Mouse (Mus musculus): ENCODE results near the gene Trim44. TPM values are rescaled to one million over a fixed set of nuclear protein-coding genes. Genes with fewer than 3 reads are reported as not detected.

Gene Trim44
- polyA plus RNA-seq, 2 experiments = 4.8 to 11.3 TPM

- DNase-seq (ENCODE audit: low read depth in 3 of 3, low spot score in 3 of 3) = no peak
Observed at GRCm38 (mm10) chr2:102294827-102295270, 112.8 kb downstream of the Trim44 start.

GRCm38 (mm10) chr2:102293181-102293580, 114.4 kb downstream of the Trim44 start:
- Histone ChIP-seq H3K36me3 (replicated peaks; ENCODE audit: control insufficient read depth, insufficient read depth, low read depth) (no peaks in the 10 kb centered on the region), H3K4me1 (replicated peaks; ENCODE audit: control insufficient read depth in 2 of 2, insufficient read depth in 2 of 2, low read length in 1 of 2) (no peaks in the 10 kb centered on the region), H3K27ac (no peak overlapping the region), H3K4me3 (ENCODE audit: insufficient read depth in 1 of 2, low read depth in 2 of 2, low read length in 2 of 2) (no peak overlapping the region), H3K27me3 (ENCODE audit: control insufficient read depth, insufficient read depth, low read length) (no peaks in the 10 kb centered on the region), H3K4me2 (ENCODE audit: low read depth) (no peak overlapping the region), H3K9ac (replicated peaks) (no peak overlapping the region), H3K9me3 (ENCODE audit: control insufficient read depth, low read length) (no peaks in the 10 kb centered on the region)
- ATAC-seq (ENCODE audit: insufficient read depth) (no peak), DNase-seq (ENCODE audit: low read depth in 3 of 3, low spot score in 3 of 3) (no peak)
- WGBS (ENCODE audit: insufficient replicate concordance) = 53% methylated on average over 1 of the region's 1 CpGs
- TF ChIP-seq EP300 (IDR thresholded peaks at IDR 0.05; ENCODE audit: low read depth) = no peak
- TF ChIP-seq CTCF (IDR thresholded peaks at IDR 0.05; ENCODE audit: low read depth) = no peak

More at GRCm38 (mm10) chr2:102294827-102295270, 112.8 kb downstream of the Trim44 start:
- TF ChIP-seq CTCF (IDR thresholded peaks at IDR 0.05; ENCODE audit: low read depth) = no peak
- TF ChIP-seq EP300 (IDR thresholded peaks at IDR 0.05; ENCODE audit: low read depth) = no peak
- no peak overlapping the region for H3K9ac ChIP-seq (replicated peaks)
- H3K4me2 ChIP-seq (ENCODE audit: low read depth) = no peak overlapping the region
- 28% methylated on average over 6 of the region's 6 CpGs for WGBS (ENCODE audit: insufficient replicate concordance)
- no peak overlapping the region for H3K27ac ChIP-seq
- H3K9me3 ChIP-seq (ENCODE audit: control insufficient read depth, low read length) = no peaks in the 10 kb centered on the region
- H3K27me3 ChIP-seq (ENCODE audit: control insufficient read depth, insufficient read depth, low read length) = no peaks in the 10 kb centered on the region
- ATAC-seq (ENCODE audit: insufficient read depth) = no peak
- no peaks in the 10 kb centered on the region for H3K36me3 ChIP-seq (replicated peaks; ENCODE audit: control insufficient read depth, insufficient read depth, low read depth)
- H3K4me3 ChIP-seq (ENCODE audit: insufficient read depth in 1 of 2, low read depth in 2 of 2, low read length in 2 of 2) = no peak overlapping the region
- H3K4me1 ChIP-seq (replicated peaks; ENCODE audit: control insufficient read depth in 2 of 2, insufficient read depth in 2 of 2, low read length in 1 of 2) = no peaks in the 10 kb centered on the region

GRCm38 (mm10) chr2:102292051-102292450, 115.6 kb downstream of the Trim44 start:
- H3K27me3 ChIP-seq (ENCODE audit: control insufficient read depth, insufficient read depth, low read length) = no peaks in the 10 kb centered on the region
- ATAC-seq (ENCODE audit: insufficient read depth) = no peak
- H3K27ac ChIP-seq = no peak overlapping the region
- H3K4me1 ChIP-seq (replicated peaks; ENCODE audit: control insufficient read depth in 2 of 2, insufficient read depth in 2 of 2, low read length in 1 of 2) = no peaks in the 10 kb centered on the region
- H3K4me2 ChIP-seq (ENCODE audit: low read depth) = no peak overlapping the region
- 47% methylated on average over 1 of the region's 1 CpGs for WGBS (ENCODE audit: insufficient replicate concordance)
- H3K4me3 ChIP-seq (ENCODE audit: insufficient read depth in 1 of 2, low read depth in 2 of 2, low read length in 2 of 2) = no peak overlapping the region
- no peak overlapping the region for H3K9ac ChIP-seq (replicated peaks)
- no peak for TF ChIP-seq CTCF (IDR thresholded peaks at IDR 0.05; ENCODE audit: low read depth)
- TF ChIP-seq EP300 (IDR thresholded peaks at IDR 0.05; ENCODE audit: low read depth) = no peak
- DNase-seq (ENCODE audit: low read depth in 3 of 3, low spot score in 3 of 3) = no peak
- H3K9me3 ChIP-seq (ENCODE audit: control insufficient read depth, low read length) = no peaks in the 10 kb centered on the region
- H3K36me3 ChIP-seq (replicated peaks; ENCODE audit: control insufficient read depth, insufficient read depth, low read depth) = no peaks in the 10 kb centered on the region

- H3K9ac ChIP-seq (replicated peaks) = no peak overlapping the region
- H3K9me3 ChIP-seq (ENCODE audit: control insufficient read depth, low read length) = no peaks in the 10 kb centered on the region
- WGBS (ENCODE audit: insufficient replicate concordance) = 45% methylated on average over 2 of the region's 2 CpGs
- no peak overlapping the region for H3K4me2 ChIP-seq (ENCODE audit: low read depth)
- H3K4me3 ChIP-seq (ENCODE audit: insufficient read depth in 1 of 2, low read depth in 2 of 2, low read length in 2 of 2) = no peak overlapping the region
- no peak overlapping the region for H3K27ac ChIP-seq
- H3K27me3 ChIP-seq (ENCODE audit: control insufficient read depth, insufficient read depth, low read length) = no peaks in the 10 kb centered on the region
- ATAC-seq (ENCODE audit: insufficient read depth) (no peak), DNase-seq (ENCODE audit: low read depth in 3 of 3, low spot score in 3 of 3) (no peak)
- no peak for TF ChIP-seq CTCF (IDR thresholded peaks at IDR 0.05; ENCODE audit: low read depth)
- no peak for TF ChIP-seq EP300 (IDR thresholded peaks at IDR 0.05; ENCODE audit: low read depth)
- H3K4me1 ChIP-seq (replicated peaks; ENCODE audit: control insufficient read depth in 2 of 2, insufficient read depth in 2 of 2, low read length in 1 of 2) = no peaks in the 10 kb centered on the region
- H3K36me3 ChIP-seq (replicated peaks; ENCODE audit: control insufficient read depth, insufficient read depth, low read depth) = no peaks in the 10 kb centered on the region
Observed at GRCm38 (mm10) chr2:102291533-102291932, 116.1 kb downstream of the Trim44 start.

GRCm38 (mm10) chr2:102290041-102290440, 117.6 kb downstream of the Trim44 start:
- TF ChIP-seq CTCF (IDR thresholded peaks at IDR 0.05; ENCODE audit: low read depth) (peak; percentile 56; the same call in 1 of the 2 replicates), EP300 (IDR thresholded peaks at IDR 0.05; ENCODE audit: low read depth) (no peak)
- Histone ChIP-seq H3K36me3 (replicated peaks; ENCODE audit: control insufficient read depth, insufficient read depth, low read depth) (no peaks in the 10 kb centered on the region), H3K27ac (no peak overlapping the region), H3K27me3 (ENCODE audit: control insufficient read depth, insufficient read depth, low read length) (no peaks in the 10 kb centered on the region), H3K4me2 (ENCODE audit: low read depth) (no peak overlapping the region), H3K4me1 (replicated peaks; ENCODE audit: control insufficient read depth in 2 of 2, insufficient read depth in 2 of 2, low read length in 1 of 2) (no peaks in the 10 kb centered on the region), H3K9ac (replicated peaks) (no peak overlapping the region), H3K4me3 (ENCODE audit: insufficient read depth in 1 of 2, low read depth in 2 of 2, low read length in 2 of 2) (no peak overlapping the region), H3K9me3 (ENCODE audit: control insufficient read depth, low read length) (no peaks in the 10 kb centered on the region)
- ATAC-seq (ENCODE audit: insufficient read depth) = no peak
- peak in 2 of 3 experiments; percentile 9 to 19 for DNase-seq (ENCODE audit: low read depth in 3 of 3, low spot score in 3 of 3)
- 35% methylated on average over 5 of the region's 5 CpGs for WGBS (ENCODE audit: insufficient replicate concordance)
